Mouse (Mus musculus) midbrain, postnatal 0 days (tissue): ENCODE data around the gene Tnfsf14. TPM values are rescaled to one million over a fixed set of nuclear protein-coding genes. Genes with fewer than 3 reads are reported as not detected.

Source experiments
- ATAC-seq: fragments of 200-750 bp; cut with Nextera tagmentation; 2 replicates; pipeline ENCODE4 v1.8.0; 2017; ENCODE audit warnings: moderate number of reproducible peaks, mild to moderate bottlenecking, moderate TSS enrichment, moderate library complexity; ENCODE audit not compliant: low FRiP score
- DNase-seq: peaks from one replicate; pipeline ENCODE4 v3.0.0-alpha.2; 2015; ENCODE audit warnings: low spot score
- H3K27ac ChIP-seq: fragments of 300-500 bp; sonication (generic); 2 replicates; pipeline ENCODE4 v1.5.1; 2014; ENCODE audit warnings: low read depth, mild to moderate bottlenecking, low read length, mixed read lengths
- H3K27me3 ChIP-seq: fragments of 300-500 bp; sonication (generic); 2 replicates; pipeline ENCODE4 v1.6.1; 2014; ENCODE audit warnings: low read length, control low read depth, mixed read lengths; ENCODE audit not compliant: insufficient read depth
- H3K36me3 ChIP-seq: fragments of 300-500 bp; sonication (generic); 2 replicates; pipeline ENCODE4 v1.6.1; 2014; ENCODE audit warnings: low read length, control low read depth, mixed read lengths; ENCODE audit not compliant: insufficient read depth
- H3K4me1 ChIP-seq: fragments of 300-500 bp; sonication (generic); 2 replicates; pipeline ENCODE4 v1.6.1; 2014; ENCODE audit warnings: mild to moderate bottlenecking, control low read depth, antibody characterized with exemption, low read length, mixed read lengths; ENCODE audit not compliant: insufficient read depth
- H3K4me2 ChIP-seq: fragments of 300-500 bp; sonication (generic); 2 replicates; pipeline ENCODE4 v1.6.1; 2014; ENCODE audit warnings: low read depth, mild to moderate bottlenecking, low read length, mixed read lengths; ENCODE audit not compliant: poor library complexity, severe bottlenecking
- H3K4me3 ChIP-seq: fragments of 300-500 bp; sonication (generic); 2 replicates; pipeline ENCODE4 v1.5.1; 2014; ENCODE audit warnings: low read depth, mild to moderate bottlenecking, low read length, moderate library complexity
- H3K9ac ChIP-seq: fragments of 300-500 bp; sonication (generic); replicated peaks from 2 replicates; pipeline ENCODE4 v1.6.1; 2014; ENCODE audit warnings: mild to moderate bottlenecking, low read length, moderate library complexity, mixed read lengths; ENCODE audit not compliant: poor library complexity, severe bottlenecking
- H3K9me3 ChIP-seq: fragments of 300-500 bp; sonication (generic); 2 replicates; pipeline ENCODE4 v1.6.1; 2016; ENCODE audit warnings: low read length, control low read depth
- CTCF ChIP-seq: IDR thresholded peaks from 2 replicates; pipeline ENCODE4 v1.5.1; 2016; ENCODE audit warnings: antibody characterized with exemption, mild to moderate bottlenecking
- WGBS: fragments of 180-500 bp; shearing (Covaris S2); extraction: QIAGEN DNeasy Blood & Tissue Kit; methylation state at CpG from one replicate; pipeline ENCODE4 v1.1.7; 2014; 5-methylcytosine and 5-hydroxymethylcytosine counted together
- polyA plus RNA-seq: library from polyadenylated mRNA; unstranded; fragments of >200 nt; fragmentation: Nextera tagmentation; extraction: Ambion mirVana; gene quantifications from 2 replicates; pipeline ENCODE4 v1.2.1, GENCODE M21; 2015
- total RNA-seq: library from RNA; depleted of rRNA; stranded (reverse); fragments of >200 nt; gene quantifications from 2 replicates; pipeline ENCODE4 v1.2.3, GENCODE M21; 2014

Tnfsf14 gene
- total and polyA plus RNA-seq, 2 experiments from 2014 or later: not detected

GRCm38 (mm10) chr17:57231321-57231771 is 37.4 kb upstream of the Tnfsf14 start:
- Histone ChIP-seq H3K36me3 (peaks cover 9% of the 10 kb centered on the region), H3K27me3 (no peaks in the 10 kb centered on the region), H3K4me1 (no peaks in the 10 kb centered on the region), H3K27ac (no peak overlapping the region), H3K9ac (no peak overlapping the region), H3K4me3 (no peak overlapping the region), H3K4me2 (no peak overlapping the region), H3K9me3 (no peaks in the 10 kb centered on the region)
- DNase-seq (no peak), ATAC-seq (no peak)
- TF ChIP-seq CTCF: no peak

- no peaks in the 10 kb centered on the region for H3K9me3 ChIP-seq
- no peak for TF ChIP-seq CTCF
- H3K4me2 ChIP-seq: no peak overlapping the region
- ATAC-seq: no peak
- DNase-seq: no peak
- H3K4me1 ChIP-seq: no peaks in the 10 kb centered on the region
- no peak overlapping the region for H3K4me3 ChIP-seq
- H3K36me3 ChIP-seq: peaks cover 3% of the 10 kb centered on the region; the same call in 1 of the 2 replicates
- H3K27me3 ChIP-seq: no peaks in the 10 kb centered on the region
- 69% methylated on average over 6 of the region's 6 CpGs for WGBS
- no peak overlapping the region for H3K27ac ChIP-seq
- no peak overlapping the region for H3K9ac ChIP-seq
Observed at GRCm38 (mm10) chr17:57230728-57231125, 36.8 kb upstream of the Tnfsf14 start.

GRCm38 (mm10) chr17:57229851-57230727 is 36.1 kb upstream of the Tnfsf14 start:
- WGBS: 75% methylated on average over 15 of the region's 15 CpGs
- H3K27me3 ChIP-seq: no peaks in the 10 kb centered on the region
- DNase-seq: no peak

GRCm38 (mm10) chr17:57228873-57229272 is 34.9 kb upstream of the Tnfsf14 start:
- H3K4me3 ChIP-seq: no peak overlapping the region
- no peaks in the 10 kb centered on the region for H3K36me3 ChIP-seq
- 79% methylated on average over 3 of the region's 3 CpGs for WGBS
- DNase-seq (no peak), ATAC-seq (no peak)
- no peak overlapping the region for H3K4me2 ChIP-seq
- no peak overlapping the region for H3K9ac ChIP-seq
- no peaks in the 10 kb centered on the region for H3K9me3 ChIP-seq
- no peak for TF ChIP-seq CTCF
- H3K4me1 ChIP-seq: no peaks in the 10 kb centered on the region
- H3K27me3 ChIP-seq: no peaks in the 10 kb centered on the region
- H3K27ac ChIP-seq: no peak overlapping the region

More at GRCm38 (mm10) chr17:57229851-57230727, 36.1 kb upstream of the Tnfsf14 start:
- H3K27ac ChIP-seq: no peak overlapping the region
- TF ChIP-seq CTCF: no peak
- H3K4me3 ChIP-seq: no peak overlapping the region
- ATAC-seq: no peak
- H3K4me2 ChIP-seq: no peak overlapping the region
- H3K9ac ChIP-seq: no peak overlapping the region
- H3K36me3 ChIP-seq: peaks cover 3% of the 10 kb centered on the region; the same call in 1 of the 2 replicates
- H3K9me3 ChIP-seq: no peaks in the 10 kb centered on the region
- H3K4me1 ChIP-seq: no peaks in the 10 kb centered on the region

- DNase-seq (no peak), ATAC-seq (no peak)
- H3K9ac ChIP-seq: no peak within 1 kb of the TSS
- H3K4me1 ChIP-seq: no peaks in the 10 kb centered on the region
- H3K4me3 ChIP-seq: no peak within 1 kb of the TSS
- WGBS: 73% methylated on average over 3 of the region's 3 CpGs
- no peaks in the 10 kb centered on the region for H3K36me3 ChIP-seq
- H3K4me2 ChIP-seq: no peak within 1 kb of the TSS
- TF ChIP-seq CTCF: no peak
- no peaks in the 10 kb centered on the region for H3K9me3 ChIP-seq
- no peak within 1 kb of the TSS for H3K27ac ChIP-seq
- H3K27me3 ChIP-seq: no peaks in the 10 kb centered on the region
Observed at GRCm38 (mm10) chr17:57228014-57228413, 34.0 kb upstream of the Tnfsf14 start, which contains the start of gene C3. Gene C3, minus strand, starts transcription at chr17:57228136.

GRCm38 (mm10) chr17:57227468-57227867 is 33.5 kb upstream of the Tnfsf14 start:
- Histone ChIP-seq H3K4me1 (no peaks in the 10 kb centered on the region), H3K4me3 (no peak overlapping the region), H3K9ac (no peak overlapping the region), H3K9me3 (no peaks in the 10 kb centered on the region), H3K4me2 (no peak overlapping the region), H3K36me3 (no peaks in the 10 kb centered on the region), H3K27me3 (no peaks in the 10 kb centered on the region), H3K27ac (no peak overlapping the region)
- no peak for TF ChIP-seq CTCF
- DNase-seq (no peak), ATAC-seq (no peak)
- 92% methylated on average over 2 of the region's 2 CpGs for WGBS
